Mouse (Mus musculus) myocyte (in vitro differentiated cells): ENCODE measurements around the gene Nrd1. TPM values are rescaled to one million over a fixed set of nuclear protein-coding genes. Genes with fewer than 3 reads are reported as not detected.

ENCODE experiments used
- H3K27me3 ChIP-seq: one replicate; pipeline ENCODE4 v1.6.1; 2011; ENCODE audit not compliant: control insufficient read depth, insufficient read depth, insufficient read length
- H3K36me3 ChIP-seq: one replicate; pipeline ENCODE4 v1.6.1; 2011; ENCODE audit not compliant: control insufficient read depth, insufficient read depth
- H3K4me2 ChIP-seq: one replicate; pipeline ENCODE4 v1.6.1; 2011; ENCODE audit warnings: low read depth, control low read depth
- H3K4me3 ChIP-seq: one replicate; pipeline ENCODE4 v1.5.1; 2011; ENCODE audit warnings: mild to moderate bottlenecking, control low read depth, moderate library complexity
- H3K79me2 ChIP-seq: one replicate; pipeline ENCODE4 v1.6.1; 2011; ENCODE audit not compliant: control insufficient read depth, insufficient read depth
- H3ac ChIP-seq: one replicate; pipeline ENCODE4 v1.6.1; 2011; ENCODE audit not compliant: control insufficient read depth, insufficient read length
- CEBPB ChIP-seq: IDR thresholded peaks from 2 replicates; pipeline ENCODE4 v1.6.1; 2011; ENCODE audit warnings: mild to moderate bottlenecking, moderate library complexity; ENCODE audit not compliant: poor library complexity, insufficient read depth, severe bottlenecking
- E2F4 ChIP-seq: IDR thresholded peaks from one replicate; pipeline ENCODE4 v1.6.1; 2011; ENCODE audit warnings: mild to moderate bottlenecking, control low read depth, moderate library complexity; ENCODE audit not compliant: insufficient read depth
- MAX ChIP-seq: IDR thresholded peaks from one replicate; pipeline ENCODE4 v1.6.1; 2011; ENCODE audit warnings: low read depth, mild to moderate bottlenecking, control low read depth
- MYOD1 ChIP-seq, 3 experiments: IDR thresholded peaks; one replicate each; pipeline ENCODE4 v1.6.1; 2011; ENCODE audit warnings: control low read depth in 2 of 3, low read depth in 2 of 3, mild to moderate bottlenecking in 2 of 3, moderate library complexity in 1 of 3; ENCODE audit not compliant: insufficient read length in 2 of 3, control insufficient read depth in 1 of 3
- MYOG ChIP-seq, 3 experiments: IDR thresholded peaks; one replicate each; pipeline ENCODE4 v1.6.1; 2011; ENCODE audit warnings: control low read depth in 2 of 3, low read depth in 2 of 3, mild to moderate bottlenecking in 2 of 3; ENCODE audit not compliant: insufficient read length in 2 of 3, control insufficient read depth in 1 of 3, insufficient read depth in 1 of 3
- POLR2A ChIP-seq: IDR thresholded peaks from one replicate; pipeline ENCODE4 v1.6.1; 2011; ENCODE audit warnings: low read depth, mild to moderate bottlenecking, control low read depth, moderate library complexity; ENCODE audit not compliant: insufficient read length
- POLR2AphosphoS2 ChIP-seq: IDR thresholded peaks from one replicate; pipeline ENCODE4 v1.6.1; 2011; ENCODE audit warnings: low read depth, control low read depth; ENCODE audit not compliant: insufficient read length
- REST ChIP-seq: IDR thresholded peaks from one replicate; pipeline ENCODE4 v1.6.1; 2011; ENCODE audit warnings: mild to moderate bottlenecking, control low read depth, moderate library complexity; ENCODE audit not compliant: insufficient read depth, insufficient read length
- SRF ChIP-seq: IDR thresholded peaks from one replicate; pipeline ENCODE4 v1.6.1; 2011; ENCODE audit warnings: low read depth; ENCODE audit not compliant: control insufficient read depth, insufficient read length
- TCF12 ChIP-seq: IDR thresholded peaks from one replicate; pipeline ENCODE4 v1.6.1; 2011; ENCODE audit warnings: mild to moderate bottlenecking, control low read depth; ENCODE audit not compliant: poor library complexity, insufficient read depth, severe bottlenecking
- TCF3 ChIP-seq: IDR thresholded peaks from one replicate; pipeline ENCODE4 v1.6.1; 2011; ENCODE audit warnings: low read depth, control low read depth; ENCODE audit not compliant: insufficient read length
- USF1 ChIP-seq: IDR thresholded peaks from one replicate; pipeline ENCODE4 v1.6.1; 2011; ENCODE audit warnings: low read depth, mild to moderate bottlenecking, control low read depth, moderate library complexity
- polyA plus RNA-seq: library from polyadenylated mRNA; unstranded; fragments of >200 nt; fragmentation: generic; extraction: Trizol; gene quantifications from one replicate; pipeline ENCODE4 v1.2.1, GENCODE M21; 2012; ENCODE audit warnings: missing spikeins

Nrd1 gene
- polyA plus RNA-seq, 1 experiment = 55.8 TPM

- no peak overlapping the region for H3K4me2 ChIP-seq
- peaks cover 57% of the 10 kb centered on the region for H3K36me3 ChIP-seq
- H3ac ChIP-seq = no peak overlapping the region
- H3K27me3 ChIP-seq = no peaks in the 10 kb centered on the region
- peak; percentile 56 for TF ChIP-seq POLR2AphosphoS2
- TF ChIP-seq TCF3 = no peak
- no peaks in the 10 kb centered on the region for H3K79me2 ChIP-seq
- no peak overlapping the region for H3K4me3 ChIP-seq
Measured at GRCm38 (mm10) chr4:109065714-109066113, 65.3 kb downstream of the Nrd1 start.

- no peak overlapping the region for H3K4me2 ChIP-seq
- no peak overlapping the region for H3ac ChIP-seq
- no peak overlapping the region for H3K4me3 ChIP-seq
- H3K27me3 ChIP-seq = no peaks in the 10 kb centered on the region
- TF ChIP-seq CEBPB (no peak), REST (no peak), MAX (no peak), POLR2AphosphoS2 (no peak)
- H3K79me2 ChIP-seq = no peaks in the 10 kb centered on the region
- peaks cover 27% of the 10 kb centered on the region for H3K36me3 ChIP-seq
Measured at GRCm38 (mm10) chr4:109072891-109073290, 72.4 kb downstream of the Nrd1 start.

GRCm38 (mm10) chr4:109073296-109073695 lies 72.8 kb downstream of the Nrd1 start:
- Histone ChIP-seq H3K36me3 (peaks cover 27% of the 10 kb centered on the region), H3K4me3 (no peak overlapping the region)

DNA sequence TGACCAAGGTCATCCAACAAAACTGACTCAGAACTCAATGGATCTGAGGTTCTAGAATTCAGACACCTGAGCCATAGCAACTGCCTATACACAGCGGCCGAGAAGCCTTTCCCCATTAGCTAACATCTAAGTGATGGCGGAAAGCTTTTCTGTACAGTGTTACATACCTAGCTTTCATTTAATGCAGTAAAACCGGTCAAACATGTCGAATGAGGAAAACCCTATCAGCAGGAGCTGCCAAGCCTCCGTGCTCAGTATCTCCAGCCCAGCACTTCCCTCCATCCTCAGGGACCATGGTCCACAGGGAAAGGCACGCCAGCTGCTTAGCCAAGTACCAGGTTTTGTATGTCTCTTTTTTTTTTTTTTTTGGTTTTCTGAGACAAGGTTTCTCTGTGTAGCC lies 78.5 kb downstream of the Nrd1 start:
- TF ChIP-seq TCF12 (no peak), E2F4 (no peak), MYOD1 (IDR thresholded peaks at IDR 0.05; ENCODE audit: control insufficient read depth in 1 of 3, insufficient read length in 2 of 3, low read depth in 2 of 3) (no peak), SRF (no peak), MAX (no peak), TCF3 (no peak), POLR2AphosphoS2 (no peak), CEBPB (no peak), USF1 (no peak), REST (no peak), POLR2A (no peak), MYOG (IDR thresholded peaks at IDR 0.05; ENCODE audit: control insufficient read depth in 1 of 3, insufficient read depth in 1 of 3, insufficient read length in 2 of 3, low read depth in 2 of 3) (no peak)
- H3K36me3 ChIP-seq = peaks cover 25% of the 10 kb centered on the region
- H3K4me3 ChIP-seq = no peak overlapping the region
- no peak overlapping the region for H3ac ChIP-seq
- no peak overlapping the region for H3K4me2 ChIP-seq
- no peaks in the 10 kb centered on the region for H3K27me3 ChIP-seq
- H3K79me2 ChIP-seq = no peaks in the 10 kb centered on the region

More at GRCm38 (mm10) chr4:109073296-109073695, 72.8 kb downstream of the Nrd1 start:
- Histone ChIP-seq H3K79me2 (no peaks in the 10 kb centered on the region), H3K27me3 (no peaks in the 10 kb centered on the region), H3ac (no peak overlapping the region), H3K4me2 (no peak overlapping the region)
- TF ChIP-seq POLR2AphosphoS2 (peak; percentile 24), SRF (no peak), CEBPB (no peak)

DNA sequence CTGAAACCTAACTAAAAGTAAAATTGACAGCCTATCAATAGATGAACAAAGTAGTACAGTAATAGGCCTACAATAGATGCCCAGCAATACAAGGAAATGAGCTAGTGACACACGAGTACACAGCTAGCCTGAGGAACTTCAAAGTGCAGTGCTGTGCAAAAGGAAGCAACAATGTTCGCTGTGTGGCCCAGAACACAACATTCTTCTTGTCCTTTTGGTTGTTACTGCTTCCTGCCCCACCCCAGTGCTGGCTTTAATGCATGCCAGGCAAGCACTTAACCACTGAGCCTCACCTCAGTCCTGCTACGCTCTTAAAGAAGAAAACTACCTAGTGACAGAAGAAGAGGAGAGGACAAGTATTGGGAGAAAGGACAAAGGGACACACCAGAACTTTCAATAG lies 79.2 kb downstream of the Nrd1 start:
- Histone ChIP-seq H3K79me2 (no peaks in the 10 kb centered on the region), H3K27me3 (no peaks in the 10 kb centered on the region), H3K4me3 (no peak overlapping the region), H3ac (no peak overlapping the region), H3K4me2 (no peak overlapping the region), H3K36me3 (peaks cover 31% of the 10 kb centered on the region)
- TF ChIP-seq SRF (no peak), POLR2A (no peak), TCF12 (no peak), TCF3 (no peak), CEBPB (no peak), MYOG (IDR thresholded peaks at IDR 0.05; ENCODE audit: control insufficient read depth in 1 of 3, insufficient read depth in 1 of 3, insufficient read length in 2 of 3, low read depth in 2 of 3) (no peak), E2F4 (no peak), MYOD1 (IDR thresholded peaks at IDR 0.05; ENCODE audit: control insufficient read depth in 1 of 3, insufficient read length in 2 of 3, low read depth in 2 of 3) (no peak), REST (no peak), POLR2AphosphoS2 (no peak)

- peaks cover 33% of the 10 kb centered on the region for H3K36me3 ChIP-seq
- no peak for TF ChIP-seq REST
- no peak for TF ChIP-seq TCF3
- no peak for TF ChIP-seq CEBPB
- no peak for TF ChIP-seq E2F4
- TF ChIP-seq MYOG (IDR thresholded peaks at IDR 0.05; ENCODE audit: control insufficient read depth in 1 of 3, insufficient read depth in 1 of 3, insufficient read length in 2 of 3, low read depth in 2 of 3) = no peak
- TF ChIP-seq TCF12 = no peak
- no peak for TF ChIP-seq SRF
- TF ChIP-seq MYOD1 (IDR thresholded peaks at IDR 0.05; ENCODE audit: control insufficient read depth in 1 of 3, insufficient read length in 2 of 3, low read depth in 2 of 3) = no peak
- no peak for TF ChIP-seq POLR2A
- TF ChIP-seq USF1 = no peak
- TF ChIP-seq POLR2AphosphoS2 = no peak
- H3ac ChIP-seq = no peak overlapping the region
- H3K27me3 ChIP-seq = no peaks in the 10 kb centered on the region
- no peak overlapping the region for H3K4me3 ChIP-seq
- H3K79me2 ChIP-seq = no peaks in the 10 kb centered on the region
- H3K4me2 ChIP-seq = no peak overlapping the region
Measured at GRCm38 (mm10) chr4:109080118-109080517, 79.7 kb downstream of the Nrd1 start.
